Mouse (Mus musculus) cerebellum, adult 9-10 months (tissue): ENCODE measurements around the gene Gm49333.

Source experiments
- DNase-seq: peaks from one replicate; pipeline ENCODE4 v3.0.0; 2022

Gm49333 gene

GRCm38 (mm10) chr16:20611357-20612227 is at the start of gene Gm49333, which contains the start of the genes Eef1akmt4 and Alg3:
Gene Gm49333 (plus strand): TSS chr16:20611610.
Gene Eef1akmt4 (plus strand): TSS chr16:20611593.
Gene Alg3 (minus strand): TSS chr16:20611735.
- DNase-seq = peak; percentile 84

GRCm38 (mm10) chr16:20565075-20565474 is 46.3 kb upstream of the Gm49333 start:
- DNase-seq = no peak

- DNase-seq = peak; percentile 38
These were observed 22.0 kb upstream of the Gm49333 start, which contains the start of gene Vwa5b2 for GRCm38 (mm10) chr16:20589366-20589938. Gene Vwa5b2 (plus strand): TSS chr16:20589471.

GRCm38 (mm10) chr16:20589939-20590679 is 21.3 kb upstream of the Gm49333 start:
- peak; percentile 50 for DNase-seq

- DNase-seq = no peak
These were observed 20.8 kb upstream of the Gm49333 start for GRCm38 (mm10) chr16:20590680-20591038.

GRCm38 (mm10) chr16:20591076-20591705 is 20.2 kb upstream of the Gm49333 start:
- no peak for DNase-seq

- DNase-seq = no peak
These were observed 16.2 kb upstream of the Gm49333 start for GRCm38 (mm10) chr16:20595060-20595673.

- DNase-seq = no peak
These were observed 15.7 kb upstream of the Gm49333 start for GRCm38 (mm10) chr16:20595737-20596136.

- DNase-seq = no peak
These were observed 14.5 kb upstream of the Gm49333 start for GRCm38 (mm10) chr16:20596687-20597441.

GRCm38 (mm10) chr16:20600511-20600910 is 10.9 kb upstream of the Gm49333 start:
- no peak for DNase-seq

- no peak for DNase-seq
These were observed 6.7 kb upstream of the Gm49333 start for GRCm38 (mm10) chr16:20604705-20605104.

- DNase-seq = peak; percentile 78
These were observed 681 bp upstream of the Gm49333 start for GRCm38 (mm10) chr16:20610501-20611356.

- peak; percentile 51 for DNase-seq
These were observed 8.4 kb downstream of the Gm49333 start for GRCm38 (mm10) chr16:20619541-20620398.

GRCm38 (mm10) chr16:20620399-20620735 is 9.0 kb downstream of the Gm49333 start:
- DNase-seq = peak; percentile 74

GRCm38 (mm10) chr16:20620751-20621190 is 9.4 kb downstream of the Gm49333 start:
- DNase-seq = no peak

GRCm38 (mm10) chr16:20621191-20621990 is 10.0 kb downstream of the Gm49333 start, which contains the start of gene Camk2n2:
Gene Camk2n2 (minus strand): TSS chr16:20621287.
- peak; percentile 85 for DNase-seq

GRCm38 (mm10) chr16:20621991-20622685 is 10.7 kb downstream of the Gm49333 start:
- peak; percentile 86 for DNase-seq

- peak; percentile 50 for DNase-seq
These were observed 11.8 kb downstream of the Gm49333 start for GRCm38 (mm10) chr16:20623211-20623610.
